Mouse (Mus musculus) E14TG2a.4 (cell line): ENCODE measurements at regions not wholly inside any gene's neighbourhood (a gene's known extent, or its start where the extent isn't known, plus 50 kb on each side); places are given as distances from the start of the nearest gene placed in this dataset.

Source experiments
- CTCF ChIP-seq: conservative IDR thresholded peaks from 2 replicates; pipeline ENCODE4 v1.5.1; 2014; ENCODE audit warnings: low read length
- NANOG ChIP-seq: IDR thresholded peaks from 2 replicates; pipeline ENCODE4 v1.6.1; 2014; ENCODE audit warnings: borderline replicate concordance, low read length, mixed read lengths

GRCm38 (mm10) chr14:71053788-71054641 lies 454.4 kb upstream of the Fam160b2 start:
- TF ChIP-seq CTCF (no peak), NANOG (no peak)
